Mouse (Mus musculus): ENCODE results near the gene Drap1.
"Not testable (repeated sequence)": the region's sequence is repeated elsewhere in the genome, so short reads cannot be mapped to it uniquely, and the experiment has no call there.

The Drap1 gene

GRCm38 (mm10) chr19:5422895-5423443 is 1.8 kb downstream of the Drap1 start:
- intact Hi-C loops (cut with DNase I): no loop called here

- intact Hi-C loops (cut with DNase I): no loop called here
Measured at GRCm38 (mm10) chr19:5422267-5422666, 2.5 kb downstream of the Drap1 start.

GRCm38 (mm10) chr19:5421784-5422183 is 3.0 kb downstream of the Drap1 start:
- intact Hi-C loops (cut with DNase I): no loop called here

GRCm38 (mm10) chr19:5420579-5420978 is 4.2 kb downstream of the Drap1 start:
- intact Hi-C loops (cut with DNase I): no loop called here

GRCm38 (mm10) chr19:5419630-5420029 is 5.1 kb downstream of the Drap1 start:
- intact Hi-C loops (cut with DNase I): no loop called here

- intact Hi-C loops (cut with DNase I): no loop called here
Measured at GRCm38 (mm10) chr19:5418750-5419466, 5.9 kb downstream of the Drap1 start.

GRCm38 (mm10) chr19:5414534-5414957 is 10.2 kb downstream of the Drap1 start:
- intact Hi-C loops (cut with DNase I): no loop called here

GRCm38 (mm10) chr19:5413840-5414239 is 10.9 kb downstream of the Drap1 start:
- intact Hi-C loops (cut with DNase I): no loop called here

GRCm38 (mm10) chr19:5411961-5412360 is 12.8 kb downstream of the Drap1 start:
- intact Hi-C loops (cut with DNase I): no loop called here

- intact Hi-C loops (cut with DNase I): no loop called here
Measured at GRCm38 (mm10) chr19:5410641-5411040, 14.1 kb downstream of the Drap1 start.

- intact Hi-C loops (cut with DNase I): no loop called here
Measured at GRCm38 (mm10) chr19:5409068-5409467, 15.7 kb downstream of the Drap1 start.

- intact Hi-C loops (cut with DNase I): no loop called here
Measured at GRCm38 (mm10) chr19:5408057-5409001, 16.4 kb downstream of the Drap1 start.

- intact Hi-C loops (cut with DNase I): no loop called here
Measured at GRCm38 (mm10) chr19:5407133-5407532, 17.6 kb downstream of the Drap1 start.

GRCm38 (mm10) chr19:5406531-5407126 is 18.1 kb downstream of the Drap1 start:
- intact Hi-C loops (cut with DNase I): not testable (repeated sequence)

- intact Hi-C loops (cut with DNase I): no loop called here
Measured at GRCm38 (mm10) chr19:5405924-5406323, 18.9 kb downstream of the Drap1 start.

- intact Hi-C loops (cut with DNase I): no loop called here
Measured at GRCm38 (mm10) chr19:5402293-5402692, 22.5 kb downstream of the Drap1 start, which contains the start of gene Tsga10ip. Gene Tsga10ip, minus strand, starts transcription at chr19:5402526.

- intact Hi-C loops (cut with DNase I): not testable (repeated sequence)
Measured at GRCm38 (mm10) chr19:5401073-5401472, 23.7 kb downstream of the Drap1 start.

GRCm38 (mm10) chr19:5395371-5395770 is 29.4 kb downstream of the Drap1 start:
- intact Hi-C loops (cut with DNase I): no loop called here

GRCm38 (mm10) chr19:5394168-5394567 is 30.6 kb downstream of the Drap1 start:
- intact Hi-C loops (cut with DNase I): no loop called here

GRCm38 (mm10) chr19:5392892-5393291 is 31.9 kb downstream of the Drap1 start:
- intact Hi-C loops (cut with DNase I): no loop called here

GRCm38 (mm10) chr19:5390416-5390815 is 34.4 kb downstream of the Drap1 start:
- intact Hi-C loops (cut with DNase I): no loop called here

Data from adrenal gland (tissue).